Mouse (Mus musculus) lung, postnatal 36 days (tissue): ENCODE data around the gene Lca5l.
"Not testable (repeated sequence)": the region's sequence is repeated elsewhere in the genome, so short reads cannot be mapped to it uniquely, and the experiment has no call there.

Experiments used
- DNase-seq: peaks from one replicate; pipeline ENCODE4 v3.0.0; 2022; ENCODE audit warnings: mixed read lengths

Gene Lca5l

DNA sequence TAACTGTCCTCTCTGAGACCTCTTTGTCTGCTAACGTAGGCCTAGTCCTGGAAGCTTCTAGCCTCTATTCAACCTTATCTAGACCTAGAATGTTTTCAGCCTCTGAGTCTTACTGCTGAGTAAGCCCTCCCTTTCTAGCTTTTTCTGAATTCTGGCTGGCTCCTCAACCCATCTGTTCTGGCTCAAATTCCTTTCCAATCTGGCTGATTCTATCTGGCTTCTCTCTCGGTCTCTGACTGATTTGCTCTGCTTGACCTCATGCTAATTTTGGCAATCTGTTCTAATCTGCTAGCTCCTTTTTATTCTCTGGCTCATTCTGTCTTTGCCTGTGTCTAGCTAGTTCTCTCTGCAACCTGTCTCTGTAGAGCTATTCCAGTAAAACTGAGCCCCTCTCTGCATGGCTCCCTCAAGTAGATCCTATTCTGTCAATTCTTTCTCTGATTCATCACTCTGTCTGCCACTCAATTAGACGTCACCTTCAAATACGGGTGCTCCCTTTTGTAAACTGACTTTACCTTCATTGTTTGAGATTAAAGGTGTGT, 26.3 kb downstream of the Lca5l start:
- DNase-seq, result no peak

DNA sequence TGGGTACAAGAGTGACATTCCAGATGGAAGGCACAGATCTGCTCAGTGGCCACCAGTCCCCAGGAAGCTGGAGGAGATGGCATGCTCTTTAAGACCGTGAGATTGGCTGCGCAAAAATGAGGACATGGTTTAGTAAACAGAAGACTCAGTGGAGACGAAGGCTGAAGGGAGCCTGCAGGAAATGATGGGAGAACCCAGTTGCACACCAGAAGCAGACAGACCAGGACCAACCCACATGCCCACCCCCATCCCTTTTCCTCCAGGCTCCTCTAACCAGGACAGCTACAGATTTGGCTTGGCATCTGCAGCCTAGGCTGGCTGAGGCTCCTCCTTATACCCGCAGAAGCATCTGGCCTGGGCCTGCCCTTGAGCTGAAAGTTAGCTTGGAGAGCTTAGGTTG, 30.7 kb downstream of the Lca5l start:
- no peak for DNase-seq

DNA sequence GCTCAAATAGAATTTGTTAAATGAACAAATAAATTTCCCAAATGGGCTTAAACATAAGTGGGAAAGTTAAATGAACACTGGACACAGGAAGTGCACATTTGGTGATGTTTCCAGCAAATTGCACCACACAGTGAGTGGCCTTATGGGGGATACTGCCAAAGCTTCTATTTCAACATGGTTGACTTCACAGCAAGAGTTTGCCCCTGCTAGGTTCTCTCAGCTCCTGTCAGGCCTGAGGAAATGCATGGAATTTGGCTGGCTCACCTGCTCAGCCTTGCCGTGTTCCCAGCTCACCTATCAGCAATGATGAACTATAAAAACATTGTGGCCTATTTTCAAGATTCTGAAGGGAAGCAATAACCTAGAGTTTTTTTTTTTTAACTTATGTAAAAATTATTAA, 31.1 kb downstream of the Lca5l start:
- DNase-seq, result no peak

DNA sequence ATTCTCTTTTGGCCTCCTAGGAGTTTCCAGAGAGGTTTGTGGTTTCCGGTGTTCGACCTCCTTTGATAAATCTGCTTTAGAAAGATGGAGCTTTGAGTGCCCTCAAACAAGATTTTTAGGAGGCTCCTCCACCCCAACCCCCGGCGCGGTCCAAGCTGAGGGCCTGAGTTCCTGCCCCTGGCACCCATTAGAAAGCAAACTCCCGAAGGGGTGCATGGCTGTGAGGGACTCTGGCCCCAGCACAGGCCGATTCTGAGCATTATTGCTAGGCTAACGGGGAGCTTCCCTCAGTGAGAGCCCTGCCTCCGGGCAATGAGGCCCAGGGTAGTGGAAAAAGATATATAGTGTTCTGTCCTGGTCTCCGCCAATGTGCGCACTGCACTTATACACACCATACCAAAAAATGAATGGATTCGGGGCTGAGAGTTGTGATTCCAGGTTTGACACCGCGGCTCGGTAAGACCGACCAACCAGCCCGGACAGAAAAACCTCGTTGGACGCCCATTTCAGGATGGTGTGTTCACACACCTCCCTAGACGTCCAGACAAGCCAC, 32.2 kb downstream of the Lca5l start:
- no peak for DNase-seq

DNA sequence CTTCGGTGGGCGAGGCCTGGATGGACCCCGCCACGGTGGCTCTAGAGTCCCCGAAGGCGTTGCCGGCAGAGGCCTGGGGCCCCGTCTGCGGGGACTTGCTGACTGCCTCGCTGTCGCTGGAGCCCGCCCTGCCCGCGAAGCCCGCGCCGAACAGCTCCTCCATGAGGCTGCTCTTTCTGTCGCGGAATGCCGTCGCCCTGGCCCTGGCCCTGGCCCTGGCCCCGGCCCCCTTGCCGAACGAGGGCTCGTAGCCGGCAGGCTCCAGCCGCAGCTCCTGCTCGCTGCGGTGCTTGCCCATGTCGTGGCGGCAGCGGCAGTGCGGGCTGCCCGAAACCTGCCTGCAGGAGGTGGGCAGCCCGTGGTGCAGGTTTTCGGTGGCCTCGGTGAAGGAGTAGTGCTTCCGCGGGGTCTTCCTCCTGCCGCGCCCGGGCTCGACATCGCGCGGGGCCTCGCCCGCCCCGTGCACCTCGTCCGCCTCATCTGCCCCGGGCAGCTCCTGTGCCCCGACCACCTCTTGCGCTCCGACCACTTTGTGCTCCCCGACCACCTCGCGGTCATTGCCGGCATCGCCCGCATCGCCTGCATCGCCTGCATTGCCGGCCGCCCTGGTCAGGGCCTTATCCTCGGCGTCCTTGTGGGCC, 32.9 kb downstream of the Lca5l start:
- DNase-seq, result peak; percentile 47

DNA sequence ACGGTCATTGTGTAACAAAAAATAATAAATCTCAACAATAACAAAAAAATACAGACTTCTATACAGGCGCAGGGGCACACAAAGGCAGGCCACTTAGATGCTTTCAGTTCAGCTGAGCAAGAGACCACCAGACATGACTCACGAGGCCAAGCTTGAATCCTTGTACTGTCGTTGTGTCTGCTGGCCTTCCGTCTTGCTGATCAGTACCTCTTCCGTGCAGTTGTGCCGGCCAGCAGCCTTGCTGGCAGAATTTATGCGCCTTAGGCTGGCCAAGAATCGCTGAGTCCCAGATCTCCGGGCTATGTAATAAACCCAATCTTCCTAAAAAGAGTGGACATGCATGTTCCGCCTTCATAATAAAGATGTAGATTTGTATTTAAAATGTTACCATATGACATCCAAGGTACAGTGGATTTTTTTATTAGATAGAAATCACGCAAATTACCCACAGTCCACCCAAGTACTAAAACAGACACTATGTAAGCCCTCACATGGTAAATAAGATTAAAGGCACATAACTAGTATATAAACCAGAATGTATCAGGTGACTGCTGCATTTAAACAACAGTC, 33.5 kb downstream of the Lca5l start:
- no peak for DNase-seq

DNA sequence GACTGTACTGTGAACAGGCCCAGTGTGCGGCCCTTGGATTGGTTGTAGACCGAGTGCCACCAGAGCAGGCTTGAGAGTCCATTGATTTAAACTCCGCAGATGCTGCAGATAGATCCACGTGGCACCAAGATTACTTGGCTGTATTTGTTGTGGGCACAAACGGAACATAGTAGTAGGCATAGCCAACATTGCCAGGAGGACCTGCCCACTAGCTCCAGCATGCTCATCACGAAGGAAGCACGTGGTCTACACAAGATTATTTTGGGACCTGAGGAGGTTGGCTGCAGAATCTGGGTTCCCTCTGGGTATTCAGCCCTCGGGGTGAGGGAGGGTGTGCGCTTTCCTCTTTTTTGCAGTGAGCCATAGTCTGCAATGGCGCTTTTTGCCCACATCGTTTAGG, 34.9 kb downstream of the Lca5l start:
- DNase-seq, result no peak

DNA sequence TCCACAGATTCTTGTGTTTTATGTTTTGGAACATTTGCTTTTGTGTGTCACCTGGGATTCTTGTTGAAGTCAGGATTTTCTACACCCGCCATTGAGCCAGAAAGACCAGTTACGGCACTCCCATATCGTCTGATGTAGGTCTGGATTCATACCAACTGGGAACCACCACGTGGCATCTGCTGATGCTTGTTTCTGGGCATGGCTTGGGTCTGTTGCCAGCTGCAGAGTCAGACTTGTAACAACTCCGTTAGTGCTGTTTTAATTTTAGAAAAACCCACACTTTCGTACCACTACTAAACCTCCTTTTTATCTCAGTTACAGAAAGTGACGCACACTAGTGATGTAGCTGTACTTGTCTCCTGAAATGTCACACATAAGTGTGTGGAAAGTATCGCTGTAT, 36.1 kb downstream of the Lca5l start:
- DNase-seq, result no peak

DNA sequence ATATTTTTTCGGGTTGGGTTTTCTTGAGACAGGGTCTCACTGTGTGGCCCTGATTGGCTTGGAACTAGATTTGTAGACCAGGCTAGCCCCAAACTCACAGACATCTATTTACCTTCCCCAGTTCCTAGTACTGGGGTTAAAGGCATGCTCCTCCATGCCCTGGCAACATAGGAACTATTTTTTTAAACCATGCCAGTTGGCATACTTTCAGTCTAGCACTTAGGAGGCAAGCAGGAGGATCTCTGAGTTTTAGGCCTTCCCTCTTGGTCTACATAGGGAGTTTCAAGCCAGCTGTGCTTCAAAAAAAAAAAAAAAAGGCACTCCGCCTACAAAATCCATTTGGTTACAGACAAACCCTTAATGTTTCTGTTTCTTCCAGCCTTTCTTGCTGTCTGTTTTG, 37.6 kb downstream of the Lca5l start:
- no peak for DNase-seq

DNA sequence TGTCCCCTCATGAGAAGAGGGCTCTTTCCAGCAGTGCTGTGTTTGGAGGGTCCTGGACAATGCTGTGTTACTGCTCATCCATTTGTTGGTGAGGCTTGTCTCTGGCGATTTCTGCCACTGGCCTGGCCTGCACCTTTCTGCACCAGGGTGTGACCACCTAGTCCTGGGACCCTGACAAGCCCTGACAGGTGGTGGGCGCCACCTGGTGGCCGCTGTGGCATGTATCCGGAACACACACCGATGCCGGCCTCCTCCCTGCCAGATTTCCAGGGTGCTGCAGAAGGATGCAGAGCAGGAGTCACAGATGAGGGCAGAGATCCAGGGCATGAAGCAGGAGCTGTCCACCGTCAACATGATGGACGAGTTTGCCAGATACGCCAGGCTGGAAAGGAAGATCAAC, 40.5 kb downstream of the Lca5l start:
- peak; percentile 84 for DNase-seq

DNA sequence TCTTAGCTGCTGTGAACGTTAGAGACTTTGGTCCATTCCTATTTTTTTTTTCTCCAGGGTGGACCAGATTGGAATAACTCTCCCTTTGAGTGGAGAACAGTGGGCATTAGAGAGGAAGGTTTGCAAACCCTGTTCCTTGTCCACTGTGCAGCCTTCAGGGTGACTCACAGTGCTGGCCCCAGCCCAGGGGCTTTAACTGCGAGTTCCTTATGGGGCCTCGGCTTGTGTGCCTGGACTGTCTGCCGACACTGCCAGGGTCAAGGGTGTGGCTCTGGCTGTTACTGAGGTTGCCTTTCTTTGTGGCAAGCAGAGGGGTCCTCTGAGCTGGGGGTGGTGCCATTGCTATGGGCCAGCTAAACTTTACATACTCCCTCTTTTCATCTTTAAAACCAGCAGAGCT, 41.1 kb downstream of the Lca5l start:
- peak; percentile 23 for DNase-seq

DNA sequence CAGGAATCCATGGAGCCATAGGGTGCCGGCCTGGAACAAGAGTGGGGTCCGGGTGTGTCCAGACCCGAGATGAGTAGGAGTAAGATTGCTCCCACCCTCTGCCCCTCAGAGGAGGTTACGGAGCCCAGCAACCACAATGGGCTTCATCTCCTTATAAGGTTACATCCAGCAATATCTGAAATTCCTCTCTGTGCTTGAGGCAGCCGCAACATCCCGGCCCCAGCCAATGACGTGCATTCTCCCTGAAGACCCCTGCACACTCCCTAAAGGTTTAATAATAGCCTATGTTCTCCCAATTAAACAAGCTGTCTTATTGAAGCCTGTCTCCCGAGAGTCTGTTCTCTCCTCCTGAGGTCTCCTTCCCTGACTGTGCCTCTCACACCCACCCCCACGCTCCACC, 42.8 kb downstream of the Lca5l start:
- no peak for DNase-seq

DNA sequence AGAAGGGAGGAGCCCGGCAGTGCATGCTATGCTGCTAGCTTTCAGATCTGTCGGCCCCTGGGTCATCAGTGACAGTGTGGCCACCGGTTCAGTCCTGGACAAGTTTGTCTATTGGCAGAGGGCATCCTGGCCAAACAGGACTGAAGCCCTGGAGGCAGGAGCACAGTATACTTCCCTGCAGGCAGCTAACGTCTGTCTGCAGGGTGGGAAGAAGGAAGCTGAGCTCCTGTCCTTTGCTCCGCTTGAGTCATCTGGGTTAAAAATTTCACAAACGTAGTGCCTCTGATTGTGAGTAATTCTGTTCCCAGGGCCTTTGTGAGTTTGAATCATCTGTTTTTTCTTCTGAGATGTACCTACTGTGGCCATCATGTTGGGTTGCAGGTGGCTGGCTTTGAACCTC, 43.2 kb downstream of the Lca5l start:
- no peak for DNase-seq

DNA sequence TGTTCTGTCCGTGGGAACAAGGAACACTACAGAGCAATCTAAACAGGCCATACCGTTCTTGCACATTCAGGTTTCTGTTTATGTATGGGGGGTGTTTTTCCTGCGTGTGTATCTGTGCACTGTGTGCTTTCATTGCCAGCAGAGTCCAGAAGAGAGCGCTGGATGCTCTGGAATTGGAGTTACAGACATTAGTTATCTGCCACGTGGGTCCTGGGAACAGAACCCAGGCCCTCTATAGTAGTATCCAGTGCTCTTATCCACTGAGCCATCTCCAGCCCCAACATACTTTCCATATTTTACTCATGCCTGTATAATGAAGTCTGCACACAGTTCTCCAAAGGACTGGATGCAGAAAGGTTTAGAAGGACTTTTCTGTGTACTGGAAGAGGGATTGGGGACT, 46.3 kb downstream of the Lca5l start:
- no peak for DNase-seq

DNA sequence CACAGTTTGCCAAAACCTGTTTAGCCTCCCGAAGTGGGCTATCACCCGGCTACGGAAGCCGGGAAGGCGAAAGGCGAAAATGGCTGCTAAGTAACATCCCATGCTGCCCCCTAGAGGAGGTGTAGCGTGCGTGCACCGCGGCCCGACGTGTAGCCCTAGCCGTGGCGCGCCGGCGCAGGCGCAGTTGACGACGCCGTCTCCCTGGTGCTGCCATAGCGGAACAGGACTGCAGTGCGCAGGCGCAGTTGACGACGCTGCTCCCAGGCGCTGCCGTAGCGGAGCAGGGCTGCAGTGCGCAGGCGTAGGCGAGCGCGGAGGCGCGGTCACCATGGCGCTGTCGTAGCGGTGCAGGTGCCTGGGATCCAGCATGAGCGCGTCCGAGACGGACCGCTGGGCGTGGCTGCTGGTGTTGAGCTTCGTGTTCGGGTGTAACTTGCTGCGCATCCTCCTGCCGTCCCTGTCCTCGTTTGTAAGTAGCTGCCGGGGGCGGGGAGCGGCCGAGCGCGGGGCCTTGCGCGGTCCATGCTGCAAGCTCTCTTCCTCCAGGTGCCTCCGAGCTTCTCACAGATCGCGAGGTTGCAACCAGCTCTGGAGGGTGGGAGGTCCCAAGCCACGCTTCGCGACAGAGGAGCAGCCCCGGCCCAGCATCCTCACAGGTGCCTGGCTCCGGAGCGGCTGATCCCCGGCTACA, 46.8 kb downstream of the Lca5l start, which contains the start of gene Wrb:
Wrb (plus strand) TSS at position 298 of the 691 bp plus-strand sequence.
- DNase-seq, result peak; percentile 100

DNA sequence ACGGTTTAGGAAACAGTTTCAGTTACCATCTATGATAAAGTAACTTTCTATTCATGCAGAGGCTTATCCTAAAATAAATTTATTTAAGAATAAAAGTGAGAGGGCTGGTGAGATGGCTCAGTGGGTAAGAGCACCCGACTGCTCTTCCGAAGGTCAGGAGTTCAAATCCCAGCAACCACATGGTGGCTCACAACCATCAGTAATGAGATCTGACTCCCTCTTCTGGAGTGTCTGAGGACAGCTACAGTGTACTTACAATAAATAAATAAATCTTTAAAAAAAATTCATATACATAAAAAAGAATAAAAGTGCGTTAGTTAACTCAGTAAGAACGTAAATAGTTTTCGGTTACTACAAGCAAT, 47.3 kb downstream of the Lca5l start:
- not testable (repeated sequence) for DNase-seq

DNA sequence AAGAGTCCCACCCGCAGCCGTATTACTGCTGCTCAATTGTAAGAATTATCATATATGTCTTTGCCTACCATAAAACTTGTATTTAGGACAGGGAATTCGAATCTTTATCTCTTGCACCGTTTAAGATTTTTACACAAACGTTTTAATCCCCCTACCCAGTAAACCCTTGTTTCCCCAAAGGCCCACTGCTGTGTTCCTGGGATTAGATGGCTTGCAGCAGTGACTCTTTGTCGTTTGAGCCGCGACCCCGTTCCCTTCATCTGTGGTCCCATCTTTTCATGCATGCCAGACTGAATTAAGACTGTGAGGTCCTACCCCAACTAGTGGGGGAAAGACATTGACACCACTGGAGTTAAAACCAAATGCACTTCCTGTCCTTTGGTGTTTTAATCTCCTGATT, 63.6 kb downstream of the Lca5l start:
- DNase-seq, result no peak

DNA sequence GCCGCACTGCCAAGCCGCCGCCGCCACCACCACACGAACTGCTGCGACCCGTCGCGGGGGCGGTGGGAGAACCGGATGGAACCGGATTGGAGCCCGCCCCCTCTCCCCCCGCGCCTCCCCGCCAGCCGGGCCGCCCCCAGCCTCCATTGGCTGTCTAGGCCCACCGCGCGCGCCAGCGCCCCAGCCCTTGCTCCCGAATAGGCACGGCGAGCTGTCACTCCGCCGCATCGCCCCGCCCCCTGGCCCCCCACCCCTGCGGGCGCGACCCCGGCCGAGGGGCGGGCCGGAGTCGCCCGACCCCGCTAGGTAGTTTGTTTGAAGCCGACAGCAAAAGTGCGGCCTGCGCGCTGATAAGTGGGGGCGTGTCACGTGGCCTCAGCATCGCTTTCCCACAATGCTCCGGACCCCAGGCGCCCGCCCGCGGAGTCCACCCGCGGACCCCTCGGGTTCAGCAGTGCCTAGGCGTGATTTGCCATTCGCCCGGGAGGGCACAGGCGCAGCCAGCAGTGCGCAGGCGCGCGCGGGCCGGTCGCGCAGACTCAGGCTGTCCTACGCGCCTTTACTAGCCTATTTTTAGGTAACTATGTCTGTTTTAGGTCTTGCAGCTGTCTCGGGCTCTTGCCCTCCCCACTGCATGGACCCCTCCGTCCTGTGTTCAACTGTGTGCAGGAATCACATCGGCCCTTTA, 64.3 kb downstream of the Lca5l start, which contains the start of gene Hmgn1:
Hmgn1 (minus strand) TSS at position 73 of the 688 bp plus-strand sequence.
- peak; percentile 97 for DNase-seq

DNA sequence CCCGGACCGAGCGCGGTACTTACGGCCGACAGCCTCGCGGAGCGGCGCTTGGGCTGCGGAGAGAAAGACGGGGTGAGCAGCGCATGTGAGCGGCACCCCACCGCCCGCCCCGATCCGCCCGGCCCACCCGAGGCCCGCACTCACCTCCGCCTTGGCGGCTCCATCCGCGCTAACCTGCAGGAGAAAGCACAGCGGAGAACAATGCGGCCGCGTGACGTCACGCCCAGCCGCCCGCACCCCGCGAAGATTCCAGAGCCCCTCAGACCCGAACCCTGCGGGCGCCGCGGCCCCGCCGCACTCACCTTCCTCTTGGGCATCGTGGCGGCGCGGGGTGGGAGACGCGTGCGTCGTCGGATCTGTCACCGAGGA, 64.8 kb downstream of the Lca5l start:
- DNase-seq, result no peak

DNA sequence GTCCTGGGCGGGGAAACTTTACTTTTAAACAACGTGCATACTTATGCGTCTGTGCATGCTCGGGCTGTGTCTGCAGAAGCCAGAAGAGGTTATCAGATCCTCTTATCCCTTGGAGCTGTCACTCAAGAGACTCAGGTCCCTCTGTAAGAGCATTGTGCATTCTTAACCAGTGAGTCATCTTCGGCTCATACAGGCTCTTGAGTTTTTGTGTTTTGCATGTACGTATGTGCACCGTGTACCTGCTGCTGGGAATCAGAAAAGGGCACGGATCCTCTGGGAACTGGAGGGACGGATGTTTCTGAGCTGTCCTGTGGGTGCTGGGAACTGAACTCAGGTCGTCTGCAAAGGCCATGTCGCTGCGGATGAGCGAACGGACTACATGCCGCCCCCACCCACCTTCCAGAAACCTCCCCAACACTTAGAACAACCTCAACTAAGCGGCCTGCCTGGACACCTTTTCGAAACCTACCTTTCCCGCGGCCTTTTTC, 65.3 kb downstream of the Lca5l start:
- peak; percentile 66 for DNase-seq

DNA sequence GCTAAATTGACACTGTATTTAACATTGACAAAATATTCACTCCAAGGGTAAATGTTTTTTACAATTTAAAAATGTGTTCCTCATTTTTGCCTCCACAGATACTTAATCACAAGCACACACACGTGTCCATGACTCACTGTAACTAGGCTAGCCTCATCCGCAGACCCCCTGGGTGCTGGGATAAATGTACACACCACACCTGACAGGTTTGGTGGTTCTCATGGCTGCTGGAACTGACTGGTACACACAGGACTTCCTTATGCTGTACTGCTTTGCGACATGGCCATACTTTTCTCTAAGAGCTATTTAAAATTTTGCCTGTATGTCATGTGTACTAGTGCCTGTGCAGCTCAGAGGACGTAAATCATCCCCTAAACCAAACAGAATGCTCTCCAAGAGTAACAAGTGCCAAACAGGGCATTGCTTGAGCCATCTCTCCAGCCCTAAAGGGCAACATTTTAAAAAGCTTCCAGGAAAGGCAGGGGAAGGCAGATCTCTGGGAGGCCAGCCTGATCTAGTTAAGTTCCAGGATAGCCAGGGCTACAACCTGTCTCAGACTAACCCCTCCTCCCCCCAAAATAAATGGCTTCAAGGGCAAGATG, 71.9 kb downstream of the Lca5l start:
- no peak for DNase-seq

DNA sequence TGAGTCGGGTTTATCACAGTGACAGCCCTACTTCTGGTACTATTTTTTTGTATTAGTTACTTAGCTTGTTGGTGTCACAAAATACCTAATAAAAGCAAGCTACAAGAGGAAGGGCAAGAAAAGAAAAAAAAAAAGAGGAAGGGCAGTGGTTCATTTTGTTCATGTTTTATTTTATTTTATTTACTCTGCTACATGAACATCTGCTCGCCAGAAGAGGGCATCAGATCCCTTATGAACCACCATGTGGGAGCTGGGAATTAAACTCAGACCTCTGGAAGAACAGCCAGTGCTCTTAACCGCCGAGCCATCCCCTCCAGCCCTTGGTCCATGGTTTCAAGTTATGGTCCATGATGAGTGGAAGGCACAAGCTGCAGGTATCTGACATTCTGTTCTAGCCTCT, 77.3 kb downstream of the Lca5l start:
- no peak for DNase-seq

DNA sequence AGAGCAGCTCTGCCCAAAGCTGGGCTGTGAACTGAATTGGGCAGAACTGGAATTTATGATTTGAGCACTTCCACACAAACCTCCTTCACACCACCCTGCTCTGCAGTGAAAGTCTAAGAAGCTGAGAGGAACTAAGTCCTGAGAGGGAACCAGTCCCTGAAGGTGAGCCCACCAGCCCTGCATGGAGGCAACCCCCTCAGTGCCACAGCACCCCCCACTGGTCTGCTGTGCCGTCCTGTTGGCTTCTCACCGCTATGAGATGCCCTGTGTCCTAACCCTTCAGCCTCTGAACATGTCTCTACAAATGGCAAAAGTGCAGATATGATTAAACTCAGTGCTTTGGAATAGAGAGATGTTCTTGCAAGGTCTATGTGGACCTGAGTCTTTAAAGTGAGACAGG, 79.3 kb downstream of the Lca5l start:
- DNase-seq, result no peak
